Comparison of ENCODE assay signal across 8 mouse cellular contexts in the genomic region with DNA sequence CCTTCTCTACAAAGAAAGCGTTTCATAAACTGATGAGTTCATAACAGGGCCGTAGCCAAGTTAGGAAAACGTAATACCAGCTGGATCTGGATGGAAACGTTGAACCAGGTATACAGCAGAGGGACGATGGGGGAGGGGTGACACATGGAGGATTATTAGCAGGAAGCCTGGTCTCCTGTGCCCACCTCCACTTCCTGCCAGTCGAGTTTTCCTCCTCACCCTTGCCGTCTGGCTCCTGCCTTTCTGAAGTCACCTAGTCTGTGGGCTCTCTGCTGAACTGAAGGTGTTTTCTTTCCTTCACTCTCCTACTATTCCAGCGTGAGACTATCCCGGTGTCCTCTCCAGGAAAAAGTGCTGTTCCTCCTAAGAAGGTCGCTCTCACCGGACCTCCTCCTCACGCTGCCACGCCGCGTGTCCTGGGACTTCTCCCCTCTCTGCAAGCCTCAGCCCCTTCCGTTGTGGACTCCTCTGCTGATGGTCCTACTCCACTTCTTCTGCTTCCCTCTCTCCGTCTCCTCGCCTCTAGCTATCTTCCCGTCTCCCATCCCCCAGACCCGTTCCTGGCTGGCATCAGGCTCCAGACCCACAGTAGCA. TPM values are rescaled to one million over a fixed set of nuclear protein-coding genes. Genes with fewer than 3 reads are reported as not detected.
DNase-seq lines count a peak whose midpoint lies in the region; ATAC-seq and TF ChIP-seq lines count a peak whose summit lies in the region.

No protein-coding gene starts in this region.

- no peak for TF ChIP-seq CTCF in intestine, postnatal 0 days (IDR thresholded peaks at IDR 0.05; ENCODE audit: low read depth)

- H3K4me3 ChIP-seq in embryonic facial prominence, embryonic 15.5 days (replicated peaks), result peak overlapping the region; percentile 33
- H3K4me3 ChIP-seq in intestine, postnatal 0 days (ENCODE audit: low read depth, low read length), result peak overlapping the region; percentile 26
- no peak overlapping the region for H3K4me3 ChIP-seq in neural tube, embryonic 11.5 days (ENCODE audit: low read depth, low read length)

- peak overlapping the region; percentile 68 for H3K27ac ChIP-seq in embryonic facial prominence, embryonic 15.5 days (replicated peaks)
- H3K27ac ChIP-seq in intestine, postnatal 0 days (ENCODE audit: low read depth, low read length), result no peak overlapping the region
- no peak overlapping the region for H3K27ac ChIP-seq in neural tube, embryonic 11.5 days (ENCODE audit: low read depth, low read length)

- ATAC-seq in frontal cortex, adult (ENCODE audit: low TSS enrichment), result peak; percentile 11; the same call in 1 of the 2 replicates
- peak; percentile 41 for ATAC-seq in embryonic facial prominence, embryonic 15.5 days (ENCODE audit: insufficient number of reproducible peaks, low FRiP score, low TSS enrichment, low read depth)
- ATAC-seq in intestine, postnatal 0 days, result no peak
- 0 out of 2 replicates have a peak, but pooled peaks have one; percentile 28 for ATAC-seq in neural tube, embryonic 11.5 days (ENCODE audit: insufficient read depth, low FRiP score, low TSS enrichment)

- DNase-seq in frontal cortex, postnatal 36 days (ENCODE audit: low spot score in 2 of 2), result no peak
- DNase-seq in B cell, adult 2 months, result peak; percentile 2 to 8
- no peak for DNase-seq in neural tube, embryonic 11.5 days (ENCODE audit: low spot score)
- no peak for DNase-seq in ovary, postnatal 36 days (ENCODE audit: low spot score)
- no peak for DNase-seq in urinary bladder, postnatal 36 days (ENCODE audit: low spot score in 2 of 2)

- no peaks in the 10 kb centered on the region for H3K36me3 ChIP-seq in embryonic facial prominence, embryonic 15.5 days
- H3K36me3 ChIP-seq in intestine, postnatal 0 days (ENCODE audit: control insufficient read depth, insufficient read depth), result no peaks in the 10 kb centered on the region
- no peaks in the 10 kb centered on the region for H3K36me3 ChIP-seq in neural tube, embryonic 11.5 days (ENCODE audit: control insufficient read depth, insufficient read depth, low read length)

- H3K4me1 ChIP-seq in embryonic facial prominence, embryonic 15.5 days, result peaks cover 18% of the 10 kb centered on the region
- H3K4me1 ChIP-seq in intestine, postnatal 0 days (replicated peaks; ENCODE audit: control insufficient read depth, insufficient read depth, low read length), result no peaks in the 10 kb centered on the region
- H3K4me1 ChIP-seq in neural tube, embryonic 11.5 days (ENCODE audit: control insufficient read depth, insufficient read depth, low read length), result no peaks in the 10 kb centered on the region

- H3K27me3 ChIP-seq in embryonic facial prominence, embryonic 15.5 days, result no peaks in the 10 kb centered on the region
- H3K27me3 ChIP-seq in intestine, postnatal 0 days (replicated peaks; ENCODE audit: control insufficient read depth, insufficient read depth, low read length), result no peaks in the 10 kb centered on the region
- no peaks in the 10 kb centered on the region for H3K27me3 ChIP-seq in neural tube, embryonic 11.5 days (ENCODE audit: control insufficient read depth, insufficient read depth, low read length)

- H3K4me2 ChIP-seq in embryonic facial prominence, embryonic 15.5 days (replicated peaks), result peak overlapping the region; percentile 51
- peak overlapping the region; percentile 62 for H3K4me2 ChIP-seq in intestine, postnatal 0 days (replicated peaks; ENCODE audit: low read depth)
- H3K4me2 ChIP-seq in neural tube, embryonic 11.5 days (ENCODE audit: low read depth), result peak overlapping the region; percentile 13

- WGBS in embryonic facial prominence, embryonic 15.5 days, result 31% methylated on average over 20 of the region's 20 CpGs
- WGBS in intestine, postnatal 0 days, result 33% methylated on average over 20 of the region's 20 CpGs
- WGBS in neural tube, embryonic 11.5 days, result 42% methylated on average over 20 of the region's 20 CpGs

- 0 out of 2 replicates have a peak overlapping the region, but pooled peaks have one; percentile 3 for H3K9ac ChIP-seq in embryonic facial prominence, embryonic 15.5 days
- no peak overlapping the region for H3K9ac ChIP-seq in intestine, postnatal 0 days (ENCODE audit: low read depth, low read length)
- H3K9ac ChIP-seq in neural tube, embryonic 11.5 days (ENCODE audit: low read length), result no peak overlapping the region

- H3K9me3 ChIP-seq in embryonic facial prominence, embryonic 15.5 days (replicated peaks), result no peaks in the 10 kb centered on the region
- H3K9me3 ChIP-seq in intestine, postnatal 0 days (ENCODE audit: control insufficient read depth), result no peaks in the 10 kb centered on the region
- no peaks in the 10 kb centered on the region for H3K9me3 ChIP-seq in neural tube, embryonic 11.5 days (ENCODE audit: control insufficient read depth, low read length)

RNA-seq across cellular contexts. Expression of a gene that starts 12.3 kb away (rescaled TPM):
- 227 and 241 TPM in 2 replicates for polyA plus RNA-seq in embryonic facial prominence, embryonic 15.5 days (2015; fragmentation: Nextera tagmentation; extraction: Ambion mirVana)
- 64.3 and 67.4 TPM in 2 replicates for polyA plus RNA-seq in intestine, postnatal 0 days (2015; fragmentation: Nextera tagmentation; extraction: Ambion mirVana)
- polyA plus RNA-seq in neural tube, embryonic 11.5 days (2014; fragmentation: Nextera tagmentation; extraction: Ambion mirVana), result 271 and 289 TPM in 2 replicates

RNA-seq across cellular contexts. Expression of a gene that starts 35.7 kb away (rescaled TPM):
- 7.3 and 8.3 TPM in 2 replicates for polyA plus RNA-seq in embryonic facial prominence, embryonic 15.5 days (2015; fragmentation: Nextera tagmentation; extraction: Ambion mirVana)
- 0.98 and 1.3 TPM in 2 replicates for polyA plus RNA-seq in intestine, postnatal 0 days (2015; fragmentation: Nextera tagmentation; extraction: Ambion mirVana)
- polyA plus RNA-seq in neural tube, embryonic 11.5 days (2014; fragmentation: Nextera tagmentation; extraction: Ambion mirVana), result 7.3 and 8.1 TPM in 2 replicates

Comparison
In these comparisons a context has a peak if more than half of its experiments do, and no peak if none do; other contexts are left out.
1. DNase-seq: peak in B cell, adult 2 months (2 of 2); none in frontal cortex, postnatal 36 days (0 of 2), neural tube, embryonic 11.5 days (single experiment), ovary, postnatal 36 days (single experiment) and urinary bladder, postnatal 36 days (0 of 2).
2. Peak in every context shown above with its lines, with median percentiles within 50 percentile points of each other: H3K4me2 ChIP-seq.